Comparison of ENCODE assay signal across 9 mouse cellular contexts in the genomic region with DNA sequence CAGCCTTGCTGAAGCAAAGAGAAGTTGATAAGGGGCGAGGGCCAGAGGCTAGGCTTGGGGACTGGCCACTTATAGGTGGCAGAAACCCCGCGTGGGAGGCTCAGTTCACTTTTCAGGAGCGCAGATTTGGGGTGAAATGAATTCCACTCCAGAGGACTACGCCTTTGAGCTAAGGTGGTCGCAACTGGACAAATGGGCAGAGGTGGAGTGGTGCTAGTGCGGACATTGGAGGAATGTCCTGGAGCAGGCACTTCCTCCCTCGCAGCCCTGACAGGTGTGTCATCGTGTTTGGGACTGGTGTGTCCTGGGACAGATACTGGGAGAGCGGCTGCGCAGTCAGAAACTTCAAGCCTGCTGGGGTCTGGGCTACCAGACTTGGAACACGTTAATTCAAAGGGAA. TPM values are rescaled to one million over a fixed set of nuclear protein-coding genes. Genes with fewer than 3 reads are reported as not detected.
DNase-seq lines count a peak whose midpoint lies in the region; ATAC-seq and TF ChIP-seq lines count a peak whose summit lies in the region.
"Had no signal": no experiment of that assay in that cellular context is flagged by ENCODE, and none has a peak within 500 bp of the region (broad histone marks: within the 10 kb centered on the region; RNA-seq: fewer than 3 reads in every experiment).

No protein-coding gene starts in this region.

- H3K9ac ChIP-seq in lung, postnatal 0 days (replicated peaks; ENCODE audit: low read depth) = no peak overlapping the region
- peak overlapping the region; percentile 80 for H3K9ac ChIP-seq in midbrain, embryonic 12.5 days (replicated peaks)

- no peaks in the 10 kb centered on the region for H3K9me3 ChIP-seq in lung, postnatal 0 days (ENCODE audit: low read length)
- H3K9me3 ChIP-seq in midbrain, embryonic 12.5 days = no peaks in the 10 kb centered on the region

- no peak for TF ChIP-seq CTCF in lung, postnatal 0 days (IDR thresholded peaks at IDR 0.05)

- intact Hi-C loops in left cerebral cortex, postnatal 4 days (cut with DNase I) = loop anchor here (5.0 to 10.0 kb wide), 2 partner anchors 612 to 781 kb away; no protein-coding TSS in a partner anchor

- H3K4me1 ChIP-seq in lung, postnatal 0 days (ENCODE audit: insufficient read depth, low read depth, low read length) = no peaks in the 10 kb centered on the region; the same call in 1 of the 2 replicates
- H3K4me1 ChIP-seq in midbrain, embryonic 12.5 days = peaks cover 11% of the 10 kb centered on the region

- under 1% methylated on average over 12 of the region's 12 CpGs for WGBS in lung, postnatal 0 days
- under 1% methylated on average over 12 of the region's 12 CpGs for WGBS in midbrain, embryonic 12.5 days

- H3K27ac ChIP-seq in lung, postnatal 0 days (ENCODE audit: low read length) = no peak overlapping the region
- peak overlapping the region; percentile 95 for H3K27ac ChIP-seq in midbrain, embryonic 12.5 days (replicated peaks)

- no peaks in the 10 kb centered on the region for H3K36me3 ChIP-seq in lung, postnatal 0 days (ENCODE audit: insufficient read depth, low read length)
- no peaks in the 10 kb centered on the region for H3K36me3 ChIP-seq in midbrain, embryonic 12.5 days

- peaks cover 16% of the 10 kb centered on the region for H3K27me3 ChIP-seq in lung, postnatal 0 days (replicated peaks; ENCODE audit: insufficient read depth, low read length)
- H3K27me3 ChIP-seq in midbrain, embryonic 12.5 days = no peaks in the 10 kb centered on the region

- H3K4me3 ChIP-seq in lung, postnatal 0 days (ENCODE audit: low read depth, low read length) = peak overlapping the region; percentile 49
- peak overlapping the region; percentile 68 for H3K4me3 ChIP-seq in midbrain, embryonic 12.5 days

- no peak for TF ChIP-seq EP300 in lung, postnatal 0 days (IDR thresholded peaks at IDR 0.05)

- peak; percentile 7; the same call in 1 of the 2 replicates for ATAC-seq in cerebellum, adult (ENCODE audit: insufficient number of reproducible peaks, low FRiP score, low TSS enrichment)
- no peak for ATAC-seq in lung, postnatal 0 days
- ATAC-seq in midbrain, embryonic 12.5 days (ENCODE audit: low FRiP score, low read depth) = no peak

- H3K4me2 ChIP-seq in lung, postnatal 0 days (replicated peaks; ENCODE audit: low read depth, low read length) = peak overlapping the region; percentile 75
- H3K4me2 ChIP-seq in midbrain, embryonic 12.5 days (replicated peaks) = peak overlapping the region; percentile 83

- DNase-seq in cerebellum, adult 11-12 months = no peak
- no peak for DNase-seq in lung, postnatal 0 days (ENCODE audit: low spot score)
- DNase-seq in lung, postnatal 4 days = no peak
- DNase-seq in heart, postnatal 4 days = peak; percentile 7
- no peak for DNase-seq in left cerebral cortex, postnatal 4 days
- DNase-seq in thymus, postnatal 10 days (ENCODE audit: low spot score in 2 of 2) = no peak

RNA-seq across cellular contexts. Expression of a gene that starts 0.9 kb away (rescaled TPM):
- 0.30 and 0.81 TPM in 2 replicates for polyA plus RNA-seq in lung, postnatal 0 days (2015; fragmentation: Nextera tagmentation; extraction: Ambion mirVana)
- 1 to 10 TPM; 6.6 to 6.7 TPM for total RNA-seq in heart, postnatal 4 days (2021)
- 24.3 and 25.7 TPM in 2 replicates for polyA plus RNA-seq in midbrain, embryonic 12.5 days (2016; fragmentation: Nextera tagmentation; extraction: Ambion mirVana)
- 100 to 1,000 TPM; 104 to 113 TPM for total RNA-seq in left cerebral cortex, postnatal 4 days (2021)
- total RNA-seq: common myeloid progenitor, adult 5-6 weeks had no signal

Comparison
In these comparisons a context has a peak if more than half of its experiments do, and no peak if none do; other contexts are left out.
1. RNA of a gene that starts 0.9 kb away (total RNA-seq): 104 to 113 TPM in left cerebral cortex, postnatal 4 days; 6.6 to 6.7 TPM in heart, postnatal 4 days; every median in the first group is over 10 times any median in the second.